Mouse (Mus musculus) central nervous system, embryonic 11.5 days (tissue): ENCODE results near the gene Gm10972. TPM values are rescaled to one million over a fixed set of nuclear protein-coding genes. Genes with fewer than 3 reads are reported as not detected.

ENCODE experiments used
- polyA plus RNA-seq: library from polyadenylated mRNA; depleted of rRNA; stranded (reverse); fragments of >200 nt; gene quantifications from 2 replicates; pipeline ENCODE4 v1.2.3, GENCODE M21; 2012; rRNA removed

The Gm10972 gene
- not detected in 2 replicates for polyA plus RNA-seq

DNA sequence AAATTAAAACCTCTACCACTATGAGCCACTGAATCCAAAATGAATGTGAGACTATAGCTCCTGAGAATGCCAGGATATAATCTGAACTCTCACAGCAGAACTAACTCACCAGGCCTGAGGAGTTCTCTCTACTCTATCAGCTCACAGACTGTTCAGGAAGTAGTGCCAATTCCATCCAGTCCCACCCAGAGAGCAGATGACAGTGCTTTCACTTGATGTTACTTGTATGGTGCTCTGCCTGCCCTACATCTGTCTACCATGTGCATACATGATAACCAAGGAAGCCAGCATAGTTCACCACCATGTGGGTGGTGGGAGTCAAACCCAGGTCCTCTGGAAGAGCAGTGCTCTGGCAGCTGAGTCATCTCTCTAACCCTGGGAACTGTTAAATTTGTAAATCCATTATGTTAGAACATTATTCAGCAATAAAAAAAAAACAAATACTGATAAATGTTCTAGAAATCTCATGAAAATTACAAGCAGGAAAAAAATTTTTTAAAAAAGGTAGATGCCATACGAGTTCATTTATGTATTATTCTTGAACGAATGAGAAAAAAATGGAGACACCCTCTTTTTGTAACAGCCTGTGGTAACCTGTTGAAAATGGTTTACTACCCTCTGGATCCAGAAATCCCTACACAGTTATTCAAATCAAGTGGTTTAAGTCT, at the start of gene Gm10972:
TSS of gene Gm10972 (plus strand) at position 618 of the 668 bp plus-strand sequence.

DNA sequence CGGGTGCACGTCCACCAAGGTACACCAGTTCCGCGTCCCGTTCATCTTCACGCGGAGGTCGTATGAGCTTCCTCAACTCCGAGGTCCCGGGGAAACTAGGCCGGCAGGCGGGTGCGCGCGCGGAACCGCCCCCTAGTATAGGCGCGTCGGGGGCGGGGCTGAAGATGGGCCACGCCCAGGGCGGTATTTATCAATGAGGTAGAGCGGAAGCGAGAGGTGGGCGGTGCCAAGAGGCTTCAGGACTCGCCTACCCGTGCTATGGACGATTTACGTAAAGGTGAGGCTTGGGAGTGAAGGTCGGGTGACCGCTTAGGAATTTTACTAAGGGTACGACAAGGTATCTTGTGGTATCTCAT, 15.8 kb downstream of the Gm10972 start, which contains the start of gene Tuft1:
TSS of gene Tuft1 (minus strand) at position 133 of the 356 bp plus-strand sequence.

Other genes with a start within 250 kb of the Gm10972 start
- 0.25 and 0.41 TPM in 2 replicates for gene Lingo4, start 244.6 kb upstream of the Gm10972 start, polyA plus RNA-seq
- 14.2 and 25.3 TPM in 2 replicates for gene Tdrkh, start 229.8 kb upstream of the Gm10972 start, polyA plus RNA-seq
- 60.7 and 69.7 TPM in 2 replicates for gene Mrpl9, start 199.8 kb upstream of the Gm10972 start, polyA plus RNA-seq
- gene Oaz3, start 199.2 kb upstream of the Gm10972 start, polyA plus RNA-seq = 0.23 and 0.27 TPM in 2 replicates
- gene Celf3, start 164.8 kb upstream of the Gm10972 start, polyA plus RNA-seq = 186 and 206 TPM in 2 replicates
- 1.8 and 2.7 TPM in 2 replicates for gene Riiad1, start 162.8 kb upstream of the Gm10972 start, polyA plus RNA-seq
- 24.1 and 34.7 TPM in 2 replicates for gene Snx27, start 60.4 kb upstream of the Gm10972 start, polyA plus RNA-seq
- gene Tuft1, start 15.8 kb downstream of the Gm10972 start, polyA plus RNA-seq = 4.2 and 5.1 TPM in 2 replicates
- gene Selenbp2, start 50.4 kb downstream of the Gm10972 start, polyA plus RNA-seq = 0.35 and 0.37 TPM in 2 replicates
- 3.7 and 5.4 TPM in 2 replicates for gene Cgn, start 143.4 kb downstream of the Gm10972 start, polyA plus RNA-seq
- gene Pogz, start 194.5 kb downstream of the Gm10972 start, polyA plus RNA-seq = 44.4 and 57.8 TPM in 2 replicates
- 285 and 374 TPM in 2 replicates for gene Psmb4, start 243.8 kb downstream of the Gm10972 start, polyA plus RNA-seq